Mouse (Mus musculus) C2C12 (cell line): ENCODE data around the gene Cpsf4l.

ENCODE experiments used
- CTCF ChIP-seq: IDR thresholded peaks from one replicate; pipeline ENCODE4 v1.5.1; 2011; ENCODE audit not compliant: control insufficient read depth, insufficient read depth, insufficient read length
- MYOG ChIP-seq: IDR thresholded peaks from one replicate; pipeline ENCODE4 v1.6.1; 2011; ENCODE audit not compliant: control insufficient read depth, insufficient read length; ENCODE audit errors: extremely low read depth
- USF1 ChIP-seq: IDR thresholded peaks from one replicate; pipeline ENCODE4 v1.6.1; 2011; ENCODE audit warnings: low read depth, mild to moderate bottlenecking, control low read depth, moderate library complexity

GRCm38 (mm10) chr11:113658319-113658718, 51.5 kb downstream of the Cpsf4l start:
- no peak for TF ChIP-seq CTCF
- no peak for TF ChIP-seq MYOG
- TF ChIP-seq USF1: no peak
